Comparison of ENCODE assay signal across 9 mouse cellular contexts in genomic region chr17:25084835-25085385, GRCm38 (mm10). TPM values are rescaled to one million over a fixed set of nuclear protein-coding genes. Genes with fewer than 3 reads are reported as not detected.
A peak's percentile ranks its signal among the peaks of the same experiment; 100 is the strongest.
DNase-seq lines count a peak whose midpoint lies in the region; ATAC-seq and TF ChIP-seq lines count a peak whose summit lies in the region.
"Had no signal": no experiment of that assay in that cellular context is flagged by ENCODE, and none has a peak within 500 bp of the region (broad histone marks: within the 10 kb centered on the region; RNA-seq: fewer than 3 reads in every experiment).

No protein-coding gene starts in this region.

- TF ChIP-seq POLR2A in embryonic fibroblast, embryonic 13.5 days (IDR thresholded peaks at IDR 0.05; ENCODE audit: low read depth, low read length) = no peak

- CTCF ChIA-PET in Patski (lab: Charles Lee) = interaction anchor here (1.2 kb wide), 1 partner anchor 9 kb away, joined by 3 read pairs; no protein-coding TSS in a partner anchor

- 0 out of 2 replicates have a peak overlapping the region, but pooled peaks have one; percentile 84 for H3K27ac ChIP-seq in heart, embryonic 15.5 days
- H3K27ac ChIP-seq in embryonic fibroblast, embryonic 13.5 days (ENCODE audit: insufficient read depth, low read length) = peak overlapping the region; percentile 95; the same call in 1 of the 2 replicates
- H3K27ac ChIP-seq in liver, embryonic 13.5 days = peak overlapping the region; percentile 99
- H3K27ac ChIP-seq in hindbrain, postnatal 0 days = no peak overlapping the region

- in situ Hi-C loops in Patski (cut with MboI; ENCODE audit: low pct_unique_long_range_greater_than_20kb) = no loop called here

- H3K4me3 ChIP-seq in heart, embryonic 15.5 days = no peak overlapping the region
- no peak overlapping the region for H3K4me3 ChIP-seq in embryonic fibroblast, embryonic 13.5 days (ENCODE audit: insufficient read depth, low read length)
- no peak overlapping the region for H3K4me3 ChIP-seq in liver, embryonic 13.5 days (replicated peaks)
- H3K4me3 ChIP-seq in hindbrain, postnatal 0 days (ENCODE audit: low read length) = no peak overlapping the region

- no peak for TF ChIP-seq CTCF in Patski (IDR thresholded peaks at IDR 0.05)
- no peak; the same call in 1 of the 2 replicates for TF ChIP-seq CTCF in embryonic fibroblast, embryonic 13.5 days (IDR thresholded peaks at IDR 0.05; ENCODE audit: borderline replicate concordance, insufficient read depth, low read length)
- TF ChIP-seq CTCF in hindbrain, postnatal 0 days (IDR thresholded peaks at IDR 0.05; ENCODE audit: low read depth) = no peak

- H3K9me3 ChIP-seq in heart, embryonic 15.5 days (replicated peaks) = no peaks in the 10 kb centered on the region
- H3K9me3 ChIP-seq in liver, embryonic 13.5 days (replicated peaks) = no peaks in the 10 kb centered on the region
- no peaks in the 10 kb centered on the region for H3K9me3 ChIP-seq in hindbrain, postnatal 0 days (ENCODE audit: low read length)

- H3K4me1 ChIP-seq in heart, embryonic 15.5 days (replicated peaks) = peaks cover 41% of the 10 kb centered on the region
- H3K4me1 ChIP-seq in embryonic fibroblast, embryonic 13.5 days (ENCODE audit: control insufficient read depth, insufficient read depth, low read length) = peaks cover 36% of the 10 kb centered on the region
- H3K4me1 ChIP-seq in liver, embryonic 13.5 days (replicated peaks) = peaks cover 68% of the 10 kb centered on the region
- H3K4me1 ChIP-seq in hindbrain, postnatal 0 days (ENCODE audit: insufficient read depth, low read length) = no peaks in the 10 kb centered on the region

- POLR2A ChIA-PET in Patski (lab: Charles Lee) = interaction anchor here (0.9 to 1.0 kb wide), 2 partner anchors 11 to 22 kb away, joined by 3 read pairs; no protein-coding TSS in a partner anchor

- no peaks in the 10 kb centered on the region for H3K36me3 ChIP-seq in heart, embryonic 15.5 days
- 0 out of 2 replicates have a peak, but pooled peaks cover 4% of the 10 kb centered on the region for H3K36me3 ChIP-seq in liver, embryonic 13.5 days
- peaks cover 13% of the 10 kb centered on the region; the same call in 1 of the 2 replicates for H3K36me3 ChIP-seq in hindbrain, postnatal 0 days (ENCODE audit: insufficient read depth, low read length)

- H3K9ac ChIP-seq in heart, embryonic 15.5 days = no peak overlapping the region
- 0 out of 2 replicates have a peak overlapping the region, but pooled peaks have one; percentile 31 for H3K9ac ChIP-seq in liver, embryonic 13.5 days
- no peak overlapping the region for H3K9ac ChIP-seq in hindbrain, postnatal 0 days (replicated peaks; ENCODE audit: low read length)

- no peak overlapping the region for H3K4me2 ChIP-seq in heart, embryonic 15.5 days
- H3K4me2 ChIP-seq in liver, embryonic 13.5 days = no peak overlapping the region
- no peak overlapping the region for H3K4me2 ChIP-seq in hindbrain, postnatal 0 days (ENCODE audit: low read depth, low read length)

- DNase-seq in heart, adult 9 months (ENCODE audit: low spot score in 2 of 2) = no peak
- DNase-seq in Patski (ENCODE audit: low read depth, low spot score) = peak; percentile 9
- DNase-seq in liver, embryonic 13.5 days = no peak
- no peak for DNase-seq in thymus, postnatal 14 days
- no peak for DNase-seq in hindbrain, postnatal 0 days (ENCODE audit: low spot score)
- DNase-seq: kidney, adult 18-20 months had no signal

- H3K27me3 ChIP-seq in heart, embryonic 15.5 days = no peaks in the 10 kb centered on the region
- H3K27me3 ChIP-seq in Patski = no peaks in the 10 kb centered on the region
- H3K27me3 ChIP-seq in liver, embryonic 13.5 days = no peaks in the 10 kb centered on the region
- no peaks in the 10 kb centered on the region for H3K27me3 ChIP-seq in hindbrain, postnatal 0 days (ENCODE audit: insufficient read depth, low read length)

- 81% methylated on average over 13 of the region's 13 CpGs for WGBS in heart, embryonic 15.5 days
- WGBS in liver, embryonic 13.5 days (ENCODE audit: insufficient replicate concordance) = 77% methylated on average over 13 of the region's 13 CpGs
- 81% methylated on average over 13 of the region's 13 CpGs for WGBS in hindbrain, postnatal 0 days

- ATAC-seq in heart, embryonic 15.5 days (replicated peaks; ENCODE audit: insufficient number of reproducible peaks, insufficient read depth, low FRiP score, low read depth) = no peak
- no peak for ATAC-seq in Patski
- no peak for ATAC-seq in liver, embryonic 13.5 days (ENCODE audit: low read depth)
- no peak for ATAC-seq in CD4-positive, CD25-positive, alpha-beta regulatory T cell, adult 4 months
- ATAC-seq in hindbrain, postnatal 0 days = no peak

RNA-seq across cellular contexts. Expression of gene Tmem204, which starts 1.5 kb away (rescaled TPM):
- 23.1 and 24.8 TPM in 2 replicates for polyA plus RNA-seq in heart, embryonic 15.5 days (2015; fragmentation: Nextera tagmentation; extraction: Ambion mirVana)
- polyA plus RNA-seq in Patski (2021) = 0.14 TPM
- 0.63 and 1.0 TPM in 2 replicates for polyA plus RNA-seq in embryonic fibroblast, embryonic 13.5 days (2011; ENCODE audit: insufficient read length, low read depth, missing spikeins)
- 5.2 and 5.6 TPM in 2 replicates for polyA plus RNA-seq in liver, embryonic 13.5 days (2015; fragmentation: Nextera tagmentation; extraction: Ambion mirVana)
- polyA plus RNA-seq in CD4-positive, CD25-positive, alpha-beta regulatory T cell, adult 4 months (2017; shearing (Covaris generic)) = under 1 TPM; 0.56 to 0.79 TPM
- 15.4 and 21.5 TPM in 2 replicates for total RNA-seq in hindbrain, postnatal 0 days (2014; rRNA removed)
- polyA plus RNA-seq in hindbrain, postnatal 0 days (2015; fragmentation: Nextera tagmentation; extraction: Ambion mirVana) = 11.5 and 11.7 TPM in 2 replicates

RNA-seq across cellular contexts. Expression of gene Telo2, which starts 30.9 kb away (rescaled TPM):
- 22.9 and 33.6 TPM in 2 replicates for polyA plus RNA-seq in heart, embryonic 15.5 days (2015; fragmentation: Nextera tagmentation; extraction: Ambion mirVana)
- 26.7 TPM for polyA plus RNA-seq in Patski (2021)
- 9.5 and 18.7 TPM in 2 replicates for polyA plus RNA-seq in embryonic fibroblast, embryonic 13.5 days (2011; ENCODE audit: insufficient read length, low read depth, missing spikeins)
- polyA plus RNA-seq in liver, embryonic 13.5 days (2015; fragmentation: Nextera tagmentation; extraction: Ambion mirVana) = 16.3 and 18.2 TPM in 2 replicates
- 10 to 100 TPM; 24.4 to 36.8 TPM for polyA plus RNA-seq in CD4-positive, CD25-positive, alpha-beta regulatory T cell, adult 4 months (2017; shearing (Covaris generic))
- 46.9 and 59.3 TPM in 2 replicates for total RNA-seq in hindbrain, postnatal 0 days (2014; rRNA removed)
- polyA plus RNA-seq in hindbrain, postnatal 0 days (2015; fragmentation: Nextera tagmentation; extraction: Ambion mirVana) = 32.5 and 33.1 TPM in 2 replicates

RNA-seq across cellular contexts. Expression of gene Ptx4, which starts 35.6 kb away (rescaled TPM):
- polyA plus RNA-seq in heart, embryonic 15.5 days (2015; fragmentation: Nextera tagmentation; extraction: Ambion mirVana) = 0.16 and 0.30 TPM in 2 replicates
- 0.05 TPM for polyA plus RNA-seq in Patski (2021)
- polyA plus RNA-seq in embryonic fibroblast, embryonic 13.5 days (2011; ENCODE audit: insufficient read length, low read depth, missing spikeins) = not detected in 2 replicates
- 0.09 TPM in 1 of 2 replicates, not detected in the other for polyA plus RNA-seq in liver, embryonic 13.5 days (2015; fragmentation: Nextera tagmentation; extraction: Ambion mirVana)
- polyA plus RNA-seq in CD4-positive, CD25-positive, alpha-beta regulatory T cell, adult 4 months (2017; shearing (Covaris generic)) = not detected
- total RNA-seq in hindbrain, postnatal 0 days (2014; rRNA removed) = 0.63 TPM in 1 of 2 replicates, not detected in the other
- polyA plus RNA-seq in hindbrain, postnatal 0 days (2015; fragmentation: Nextera tagmentation; extraction: Ambion mirVana) = 0.21 and 0.26 TPM in 2 replicates

RNA-seq across cellular contexts. Expression of gene Clcn7, which starts 48.3 kb away (rescaled TPM):
- 14.8 and 18.3 TPM in 2 replicates for polyA plus RNA-seq in heart, embryonic 15.5 days (2015; fragmentation: Nextera tagmentation; extraction: Ambion mirVana)
- polyA plus RNA-seq in Patski (2021) = 47.5 TPM
- polyA plus RNA-seq in embryonic fibroblast, embryonic 13.5 days (2011; ENCODE audit: insufficient read length, low read depth, missing spikeins) = 35.8 and 36.2 TPM in 2 replicates
- polyA plus RNA-seq in liver, embryonic 13.5 days (2015; fragmentation: Nextera tagmentation; extraction: Ambion mirVana) = 9.1 and 12.8 TPM in 2 replicates
- polyA plus RNA-seq in CD4-positive, CD25-positive, alpha-beta regulatory T cell, adult 4 months (2017; shearing (Covaris generic)) = 10 to 100 TPM; 18.2 to 33.2 TPM
- total RNA-seq in hindbrain, postnatal 0 days (2014; rRNA removed) = 34.9 and 40.6 TPM in 2 replicates
- polyA plus RNA-seq in hindbrain, postnatal 0 days (2015; fragmentation: Nextera tagmentation; extraction: Ambion mirVana) = 22.9 and 23.3 TPM in 2 replicates
